Mouse (Mus musculus) spleen, adult 2 months (tissue): ENCODE results near the gene Asrgl1.

ENCODE experiments used
- CTCF ChIP-seq: fragments of 200-500 bp; IDR thresholded peaks from 2 replicates; pipeline ENCODE4 v1.5.1; 2011; ENCODE audit warnings: mild to moderate bottlenecking, inconsistent platforms; ENCODE audit not compliant: insufficient read depth, insufficient read length, insufficient replicate concordance; ENCODE audit errors: extremely low read depth
- POLR2A ChIP-seq: fragments of 200-500 bp; IDR thresholded peaks from 2 replicates; pipeline ENCODE4 v1.6.1; 2011; ENCODE audit warnings: low read depth, low read length, inconsistent platforms

DNA sequence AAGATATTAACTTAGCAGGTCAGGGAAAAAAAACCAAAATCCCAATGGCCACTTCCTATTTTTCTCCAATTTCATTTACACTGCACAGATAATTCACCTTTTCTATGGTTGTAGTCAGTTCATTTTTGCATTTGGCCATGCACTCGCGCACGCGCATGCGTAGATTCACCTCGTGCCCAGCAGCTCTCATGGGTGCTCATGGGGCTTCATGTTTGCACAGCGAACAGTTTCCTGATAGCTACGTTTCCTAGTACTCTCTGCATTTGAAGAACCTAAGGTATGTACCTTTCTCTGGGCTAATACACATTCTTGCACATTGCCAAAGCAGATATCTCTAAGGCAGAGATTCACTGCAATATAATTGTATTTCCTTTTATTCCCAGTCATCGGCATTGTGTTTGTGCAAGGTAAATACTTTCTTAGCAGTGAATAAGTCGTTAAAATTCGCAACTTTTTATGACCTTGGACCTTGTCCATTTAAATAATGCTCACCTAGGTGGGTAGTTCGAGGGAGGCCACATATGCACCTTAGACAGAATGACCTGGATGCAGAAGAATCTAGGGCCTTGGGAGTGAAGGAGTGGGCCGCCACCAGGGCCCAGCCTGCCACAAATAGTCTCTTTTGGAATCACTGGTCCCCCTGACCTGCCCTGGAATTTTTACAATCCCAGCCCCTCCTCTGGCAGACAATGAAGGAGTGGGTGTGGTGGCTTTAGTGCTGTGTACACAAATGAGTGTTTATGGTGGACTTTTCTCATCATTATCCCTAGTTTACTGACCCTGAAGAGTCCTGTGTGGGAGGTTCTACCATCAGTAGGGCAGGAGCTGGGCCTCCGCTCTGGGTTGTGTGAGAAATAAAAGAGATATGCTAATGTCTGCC is 53.9 kb downstream of the Asrgl1 start:
- TF ChIP-seq CTCF (no peak), POLR2A (no peak)
